28 mouse cellular contexts compared by ENCODE assay signal in the genomic region with DNA sequence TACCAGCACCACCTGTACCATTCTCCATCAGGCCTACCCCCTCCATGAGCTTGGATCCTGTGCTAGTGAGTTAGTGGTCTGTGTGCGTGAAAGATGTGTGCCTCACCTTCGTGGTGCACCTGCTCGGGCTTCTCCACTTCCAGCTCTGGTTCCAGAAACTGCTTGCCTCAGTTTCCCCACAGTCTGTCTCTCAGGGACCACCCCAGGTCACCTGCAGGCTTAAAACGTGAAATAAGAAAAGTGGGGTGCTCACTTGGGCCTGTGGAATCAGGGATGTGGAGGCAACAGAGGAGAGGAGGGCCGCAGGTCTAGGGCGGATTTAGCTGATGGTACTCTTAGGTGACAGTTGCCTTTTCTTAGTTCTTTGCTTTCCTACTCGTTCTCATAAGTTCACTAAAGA.
DNase-seq lines count a peak whose midpoint lies in the region; ATAC-seq and TF ChIP-seq lines count a peak whose summit lies in the region.
"Had no signal": no experiment of that assay in that cellular context is flagged by ENCODE, and none has a peak within 500 bp of the region (broad histone marks: within the 10 kb centered on the region; RNA-seq: fewer than 3 reads in every experiment).

No protein-coding gene starts in this region.

- no peaks in the 10 kb centered on the region for H3K9me3 ChIP-seq in heart, embryonic 10.5 days
- no peaks in the 10 kb centered on the region for H3K9me3 ChIP-seq in hindbrain, embryonic 11.5 days (ENCODE audit: control insufficient read depth, low read length)
- H3K9me3 ChIP-seq in hindbrain, postnatal 0 days (ENCODE audit: low read length), result no peaks in the 10 kb centered on the region
- H3K9me3 ChIP-seq in midbrain, embryonic 11.5 days (ENCODE audit: control insufficient read depth, low read length), result no peaks in the 10 kb centered on the region
- no peaks in the 10 kb centered on the region for H3K9me3 ChIP-seq in midbrain, embryonic 16.5 days (replicated peaks; ENCODE audit: control insufficient read depth, low read length, poor library complexity, severe bottlenecking)
- no peaks in the 10 kb centered on the region for H3K9me3 ChIP-seq in ES-Bruce4 (replicated peaks; ENCODE audit: control insufficient read depth, insufficient read depth, low read length, poor library complexity, severe bottlenecking)
- H3K9me3 ChIP-seq: embryonic facial prominence, embryonic 10.5 days; embryonic facial prominence, embryonic 13.5 days; forebrain, embryonic 13.5 days; heart, embryonic 12.5 days; heart, embryonic 15.5 days had no signal

- WGBS in heart, embryonic 10.5 days, result 58% methylated on average over 7 of the region's 7 CpGs
- WGBS in hindbrain, embryonic 11.5 days, result 34% methylated on average over 7 of the region's 7 CpGs
- 40% methylated on average over 7 of the region's 7 CpGs for WGBS in hindbrain, postnatal 0 days
- WGBS in midbrain, embryonic 11.5 days, result 22% methylated on average over 7 of the region's 7 CpGs
- WGBS in midbrain, embryonic 16.5 days, result 24% methylated on average over 7 of the region's 7 CpGs

- no peak for TF ChIP-seq EP300 in ES-Bruce4 (IDR thresholded peaks at IDR 0.05; ENCODE audit: insufficient read depth, low read depth, low read length)

- H3K4me2 ChIP-seq in hindbrain, embryonic 11.5 days (replicated peaks; ENCODE audit: low read depth, low read length), result no peak overlapping the region
- H3K4me2 ChIP-seq in hindbrain, postnatal 0 days (ENCODE audit: low read depth, low read length), result no peak overlapping the region
- H3K4me2 ChIP-seq in midbrain, embryonic 11.5 days, result no peak overlapping the region
- no peak overlapping the region for H3K4me2 ChIP-seq in midbrain, embryonic 16.5 days (ENCODE audit: low read length)
- H3K4me2 ChIP-seq: embryonic facial prominence, embryonic 13.5 days; forebrain, embryonic 13.5 days; heart, embryonic 12.5 days; heart, embryonic 15.5 days had no signal

- H3K36me3 ChIP-seq in heart, embryonic 10.5 days, result no peaks in the 10 kb centered on the region
- H3K36me3 ChIP-seq in hindbrain, embryonic 11.5 days (ENCODE audit: control insufficient read depth, insufficient read depth, low read length), result no peaks in the 10 kb centered on the region
- no peaks in the 10 kb centered on the region for H3K36me3 ChIP-seq in hindbrain, postnatal 0 days (ENCODE audit: insufficient read depth, low read length)
- H3K36me3 ChIP-seq in midbrain, embryonic 11.5 days (ENCODE audit: control insufficient read depth, insufficient read depth, low read length), result no peaks in the 10 kb centered on the region
- H3K36me3 ChIP-seq in midbrain, embryonic 16.5 days (ENCODE audit: control insufficient read depth, insufficient read depth, low read length), result no peaks in the 10 kb centered on the region
- no peaks in the 10 kb centered on the region for H3K36me3 ChIP-seq in ES-Bruce4 (ENCODE audit: control insufficient read depth, insufficient read depth, low read length, poor library complexity, severe bottlenecking)
- H3K36me3 ChIP-seq: embryonic facial prominence, embryonic 10.5 days; embryonic facial prominence, embryonic 13.5 days; heart, embryonic 12.5 days; heart, embryonic 15.5 days had no signal

- TF ChIP-seq CTCF in hindbrain, postnatal 0 days (IDR thresholded peaks at IDR 0.05; ENCODE audit: low read depth), result no peak
- no peak for TF ChIP-seq CTCF in ES-Bruce4 (IDR thresholded peaks at IDR 0.05; ENCODE audit: low read depth, low read length)

- H3K27ac ChIP-seq in heart, embryonic 10.5 days, result no peak overlapping the region
- H3K27ac ChIP-seq in hindbrain, embryonic 11.5 days (ENCODE audit: low read depth, low read length), result peak overlapping the region; percentile 59
- H3K27ac ChIP-seq in hindbrain, postnatal 0 days, result no peak overlapping the region
- H3K27ac ChIP-seq in midbrain, embryonic 11.5 days (ENCODE audit: low read depth, low read length), result peak overlapping the region; percentile 79
- no peak overlapping the region for H3K27ac ChIP-seq in midbrain, embryonic 16.5 days (ENCODE audit: low read length)
- H3K27ac ChIP-seq in ES-Bruce4 (ENCODE audit: insufficient read depth, low read length), result peak overlapping the region; percentile 37; the same call in 1 of the 2 replicates
- H3K27ac ChIP-seq: embryonic facial prominence, embryonic 13.5 days; forebrain, embryonic 13.5 days; gastrocnemius, adult 2 months; heart, embryonic 15.5 days had no signal

- ATAC-seq in hindbrain, embryonic 11.5 days (ENCODE audit: low FRiP score), result no peak
- ATAC-seq in hindbrain, postnatal 0 days, result no peak
- ATAC-seq in midbrain, embryonic 11.5 days (ENCODE audit: low FRiP score), result peak; percentile 14; the same call in 1 of the 2 replicates
- ATAC-seq in midbrain, embryonic 16.5 days, result no peak
- ATAC-seq: activated CD4-positive, CD25-positive, alpha-beta regulatory T cell, adult 4 months; CD4-positive, CD25-positive, alpha-beta regulatory T cell, adult 4 months; forebrain, postnatal 0 days; intestine, postnatal 0 days had no signal

- H3K4me1 ChIP-seq in heart, embryonic 10.5 days, result peaks cover 24% of the 10 kb centered on the region
- peaks cover 7% of the 10 kb centered on the region for H3K4me1 ChIP-seq in hindbrain, embryonic 11.5 days (replicated peaks; ENCODE audit: control insufficient read depth, insufficient read depth, low read length)
- no peaks in the 10 kb centered on the region for H3K4me1 ChIP-seq in hindbrain, postnatal 0 days (ENCODE audit: insufficient read depth, low read length)
- peaks cover 38% of the 10 kb centered on the region for H3K4me1 ChIP-seq in midbrain, embryonic 11.5 days (ENCODE audit: control insufficient read depth, insufficient read depth, low read length)
- H3K4me1 ChIP-seq in midbrain, embryonic 16.5 days (ENCODE audit: control insufficient read depth, insufficient read depth, low read length), result peaks cover 9% of the 10 kb centered on the region
- H3K4me1 ChIP-seq in ES-Bruce4 (ENCODE audit: control insufficient read depth, insufficient read depth, low read length), result peaks cover 17% of the 10 kb centered on the region
- H3K4me1 ChIP-seq: heart, embryonic 15.5 days had no signal

- peak; percentile 68 for DNase-seq in heart, embryonic 10.5 days (ENCODE audit: low spot score)
- no peak for DNase-seq in heart, postnatal 4 days
- no peak for DNase-seq in hindbrain, embryonic 11.5 days (ENCODE audit: low spot score)
- DNase-seq in hindbrain, postnatal 0 days (ENCODE audit: low spot score), result no peak
- no peak for DNase-seq in midbrain, embryonic 11.5 days (ENCODE audit: low spot score, missing footprints)
- DNase-seq in retina, postnatal 1 day, result no peak
- DNase-seq: adrenal gland, adult 8-10 months; adrenal gland, postnatal 25 days; cerebellum, adult 11-12 months; cerebellum, adult 8-10 months; cerebellum, postnatal 10 days; cerebellum, postnatal 36 days; forebrain, postnatal 0 days; gastrocnemius, adult 2 months; gastrocnemius, postnatal 14 days; heart, adult 18-20 months; heart, postnatal 14 days had no signal

- peaks cover 48% of the 10 kb centered on the region for H3K27me3 ChIP-seq in heart, embryonic 10.5 days (ENCODE audit: insufficient read depth, poor library complexity, severe bottlenecking)
- peaks cover 3% of the 10 kb centered on the region; the same call in 1 of the 2 replicates for H3K27me3 ChIP-seq in hindbrain, embryonic 11.5 days (ENCODE audit: control insufficient read depth, insufficient read depth, low read length)
- 0 out of 2 replicates have a peak, but pooled peaks cover 13% of the 10 kb centered on the region for H3K27me3 ChIP-seq in hindbrain, postnatal 0 days (ENCODE audit: insufficient read depth, low read length)
- H3K27me3 ChIP-seq in midbrain, embryonic 11.5 days (ENCODE audit: control insufficient read depth, insufficient read depth, low read length), result peaks cover 3% of the 10 kb centered on the region; the same call in 1 of the 2 replicates
- H3K27me3 ChIP-seq in midbrain, embryonic 16.5 days (ENCODE audit: control insufficient read depth, insufficient read depth, low read depth, low read length), result no peaks in the 10 kb centered on the region; the same call in none of the 2 replicates
- H3K27me3 ChIP-seq in ES-Bruce4 (ENCODE audit: control insufficient read depth, insufficient read depth, low read length, poor library complexity, severe bottlenecking), result no peaks in the 10 kb centered on the region

- no peak overlapping the region for H3K4me3 ChIP-seq in heart, embryonic 10.5 days
- H3K4me3 ChIP-seq in hindbrain, embryonic 11.5 days (ENCODE audit: low read depth, low read length), result no peak overlapping the region
- H3K4me3 ChIP-seq in hindbrain, postnatal 0 days (ENCODE audit: low read length), result no peak overlapping the region
- no peak overlapping the region for H3K4me3 ChIP-seq in midbrain, embryonic 11.5 days (ENCODE audit: low read depth, low read length)
- no peak overlapping the region for H3K4me3 ChIP-seq in midbrain, embryonic 16.5 days (ENCODE audit: low read depth, low read length)
- no peak overlapping the region for H3K4me3 ChIP-seq in ES-Bruce4 (ENCODE audit: low read depth, low read length)
- H3K4me3 ChIP-seq: embryonic facial prominence, embryonic 10.5 days; embryonic facial prominence, embryonic 13.5 days; erythroblast, embryonic 14.5 days; forebrain, embryonic 13.5 days; gastrocnemius, adult 2 months; heart, embryonic 12.5 days; heart, embryonic 15.5 days had no signal

- no peak overlapping the region for H3K9ac ChIP-seq in hindbrain, embryonic 11.5 days (ENCODE audit: low read depth, low read length)
- H3K9ac ChIP-seq in hindbrain, postnatal 0 days (replicated peaks; ENCODE audit: low read length), result no peak overlapping the region
- H3K9ac ChIP-seq in midbrain, embryonic 11.5 days (ENCODE audit: low read length), result no peak overlapping the region
- H3K9ac ChIP-seq in midbrain, embryonic 16.5 days (ENCODE audit: low read depth, low read length), result no peak overlapping the region
- H3K9ac ChIP-seq in ES-Bruce4 (ENCODE audit: low read depth, poor library complexity, severe bottlenecking), result no peak overlapping the region
- H3K9ac ChIP-seq: embryonic facial prominence, embryonic 13.5 days; forebrain, embryonic 13.5 days; forebrain, postnatal 0 days; heart, embryonic 12.5 days; heart, embryonic 15.5 days had no signal

- no peak for TF ChIP-seq POLR2A in ES-Bruce4 (IDR thresholded peaks at IDR 0.05; ENCODE audit: insufficient read depth, low read length)

Comparison
In these comparisons a context has a peak if more than half of its experiments do, and no peak if none do; other contexts are left out.
1. H3K27ac ChIP-seq: peak in hindbrain, embryonic 11.5 days (single experiment), midbrain, embryonic 11.5 days (single experiment) and ES-Bruce4 (single experiment); none in heart, embryonic 10.5 days (single experiment), hindbrain, postnatal 0 days (single experiment) and midbrain, embryonic 16.5 days (single experiment).